Mouse (Mus musculus): ENCODE results near the gene Hspb11. TPM values are rescaled to one million over a fixed set of nuclear protein-coding genes. Genes with fewer than 3 reads are reported as not detected.

The Hspb11 gene
- total RNA-seq (2021), result 10 to 100 TPM in 1 of 2 experiments, 1 to 10 TPM in 1; 8.1 to 10.8 TPM
- long read RNA-seq, experiment 1, partial matches to known transcripts, result 0 of 9 reads
- long read RNA-seq, experiment 1, other reads (novel, unspliced or antisense), result 2 of 9 reads
- long read RNA-seq, experiment 2, partial matches to known transcripts, result 0 of 9 reads
- long read RNA-seq, experiment 2, other reads (novel, unspliced or antisense), result 2 of 9 reads

DNA sequence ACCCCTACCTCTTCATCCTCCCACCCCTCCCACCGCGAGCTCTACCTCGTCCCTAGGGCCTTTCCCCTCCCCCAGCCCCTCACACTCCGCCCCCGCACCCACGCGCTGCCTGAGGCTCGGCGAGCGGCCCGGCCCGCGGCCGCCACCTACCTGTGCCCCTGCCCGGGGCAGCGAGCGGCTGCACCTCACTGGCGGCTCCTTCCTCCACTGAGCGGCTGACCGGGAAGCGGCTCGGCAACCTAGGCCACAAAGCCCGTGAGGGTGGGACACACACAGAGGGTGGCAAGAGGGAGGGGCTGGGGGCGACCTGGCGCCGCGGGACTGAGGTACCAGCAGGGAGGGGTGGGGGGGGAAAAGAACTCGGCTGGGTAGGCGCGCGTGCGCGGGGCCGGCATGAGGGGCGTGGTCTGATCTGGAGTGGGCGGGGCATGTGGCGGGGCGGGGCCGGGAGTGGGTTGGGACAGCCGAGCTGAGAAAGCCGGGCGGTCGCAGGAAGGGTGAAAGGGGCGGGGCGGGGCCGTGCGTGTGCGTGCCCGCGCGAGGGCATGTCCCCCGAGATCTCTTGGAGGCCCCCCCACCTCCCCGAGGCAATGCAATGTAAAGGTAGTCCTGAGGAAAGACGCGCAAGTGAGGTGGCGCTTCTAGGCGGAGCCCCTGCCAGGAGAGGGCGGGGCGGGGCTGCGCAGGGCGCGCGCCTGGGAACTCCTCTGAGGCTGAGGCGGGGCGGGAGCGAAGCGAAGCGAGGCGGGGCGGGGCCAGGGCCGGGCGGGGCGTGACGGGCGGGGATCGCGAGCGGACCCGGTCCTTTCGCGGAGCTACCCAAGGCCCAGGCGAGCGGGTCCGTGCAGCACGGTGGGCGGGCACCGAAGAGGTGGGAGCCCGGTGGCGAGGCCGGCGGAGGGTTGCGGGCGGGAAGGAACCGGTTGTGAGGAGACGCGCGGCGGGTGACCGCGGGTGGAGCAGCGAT is at the start of gene Hspb11, which contains the start of gene Lrrc42:
Hspb11 (plus strand) TSS at position 469 of the 967 bp plus-strand sequence.
Lrrc42 (minus strand) TSS at position 408 of the 967 bp plus-strand sequence.
- intact Hi-C loops (cut with DNase I), result loop anchor here (1.0 to 5.0 kb wide), 4 partner anchors 61 to 399 kb away; partner anchors contain the start of genes Ndc1, Tmem59 and Yipf1
- H3K4me3 ChIP-seq, result peak within 1 kb of the TSS; percentile 78
- DNase-seq, result peak; percentile 96
- peak within 1 kb of the TSS; percentile 91 for H3K27ac ChIP-seq
- TF ChIP-seq CTCF (IDR thresholded peaks at IDR 0.05), result peak; percentile 50

DNA sequence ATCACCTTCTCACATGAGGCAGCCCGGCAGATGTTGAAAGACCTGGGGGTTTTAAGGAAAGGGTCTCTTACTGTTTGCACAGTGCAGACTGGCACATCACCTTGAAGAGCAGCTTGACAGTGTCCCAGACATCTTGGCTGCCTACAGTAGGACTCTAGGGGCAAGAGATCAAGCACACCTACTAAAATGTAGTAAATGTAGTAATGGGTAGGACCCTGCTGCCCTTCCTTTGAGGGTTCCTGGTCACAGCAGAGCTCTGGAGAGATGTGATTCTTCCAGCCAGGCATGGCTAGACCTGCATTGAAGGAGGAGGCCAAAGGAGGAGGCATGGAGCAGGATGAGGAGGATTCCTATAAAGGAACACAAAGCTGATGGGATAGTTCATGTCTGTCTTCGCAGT is 46.4 kb upstream of the Hspb11 start:
- intact Hi-C loops (cut with DNase I), result no loop called here
- Histone ChIP-seq H3K4me3 (no peak overlapping the region), H3K27ac (no peak overlapping the region)
- no peak for TF ChIP-seq CTCF (IDR thresholded peaks at IDR 0.05)
- no peak for DNase-seq

DNA sequence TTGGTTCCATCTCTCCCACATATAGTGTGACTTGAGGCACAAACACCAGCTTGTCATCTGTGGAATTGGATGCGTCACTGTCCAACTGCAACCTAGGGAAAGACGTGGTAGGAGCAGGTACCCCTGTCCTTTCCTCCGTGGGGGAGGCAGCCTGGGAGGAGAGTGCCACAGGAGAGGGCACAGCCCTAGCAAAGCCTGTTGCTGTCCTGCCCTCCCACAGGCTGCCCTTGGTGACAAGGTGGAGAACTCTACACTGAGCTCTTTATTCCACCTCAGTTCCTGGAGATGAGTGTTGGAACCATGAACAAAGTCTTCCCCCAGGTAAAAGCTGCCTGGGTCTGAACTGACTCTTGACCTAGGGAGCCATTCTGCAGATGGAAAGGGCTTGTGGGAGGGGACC is 44.5 kb upstream of the Hspb11 start, which contains the start of gene Ldlrad1:
Ldlrad1 (plus strand) TSS at position 301 of the 400 bp plus-strand sequence.
- DNase-seq, result no peak
- no peak for TF ChIP-seq CTCF (IDR thresholded peaks at IDR 0.05)
- no peak within 1 kb of the TSS for H3K4me3 ChIP-seq
- H3K27ac ChIP-seq, result no peak within 1 kb of the TSS
- intact Hi-C loops (cut with DNase I), result no loop called here

GRCm38 (mm10) chr4:107210483-107211097 is 42.8 kb upstream of the Hspb11 start:
- TF ChIP-seq CTCF (IDR thresholded peaks at IDR 0.05), result no peak
- no peak for DNase-seq
- no peak overlapping the region for H3K27ac ChIP-seq
- H3K4me3 ChIP-seq, result no peak overlapping the region
- intact Hi-C loops (cut with DNase I), result no loop called here

DNA sequence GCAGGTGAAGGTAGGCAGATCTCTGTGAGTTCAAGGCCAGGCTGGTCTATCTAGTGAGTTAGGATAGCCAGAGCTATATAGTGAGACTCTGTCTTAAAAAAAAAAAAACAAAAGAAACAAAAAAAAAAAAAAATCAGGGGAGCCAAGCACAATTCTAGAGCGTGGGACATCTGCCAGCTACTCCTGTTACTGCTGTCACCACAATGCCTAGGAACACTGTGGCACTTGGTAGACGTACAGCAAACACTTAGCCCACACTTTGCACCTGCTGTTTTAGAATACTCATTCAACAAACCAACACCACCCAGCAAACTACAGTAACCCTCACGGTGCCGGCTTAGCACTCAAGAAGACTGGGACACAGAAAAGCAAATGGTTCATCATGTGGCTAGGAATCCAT is 41.9 kb upstream of the Hspb11 start:
- Histone ChIP-seq H3K4me3 (no peak overlapping the region), H3K27ac (no peak overlapping the region)
- DNase-seq, result no peak
- no peak for TF ChIP-seq CTCF (IDR thresholded peaks at IDR 0.05)
- intact Hi-C loops (cut with DNase I), result no loop called here

GRCm38 (mm10) chr4:107211936-107212335 is 41.5 kb upstream of the Hspb11 start:
- TF ChIP-seq CTCF (IDR thresholded peaks at IDR 0.05), result no peak
- no peak overlapping the region for H3K27ac ChIP-seq
- no peak overlapping the region for H3K4me3 ChIP-seq
- DNase-seq, result no peak
- intact Hi-C loops (cut with DNase I), result no loop called here

DNA sequence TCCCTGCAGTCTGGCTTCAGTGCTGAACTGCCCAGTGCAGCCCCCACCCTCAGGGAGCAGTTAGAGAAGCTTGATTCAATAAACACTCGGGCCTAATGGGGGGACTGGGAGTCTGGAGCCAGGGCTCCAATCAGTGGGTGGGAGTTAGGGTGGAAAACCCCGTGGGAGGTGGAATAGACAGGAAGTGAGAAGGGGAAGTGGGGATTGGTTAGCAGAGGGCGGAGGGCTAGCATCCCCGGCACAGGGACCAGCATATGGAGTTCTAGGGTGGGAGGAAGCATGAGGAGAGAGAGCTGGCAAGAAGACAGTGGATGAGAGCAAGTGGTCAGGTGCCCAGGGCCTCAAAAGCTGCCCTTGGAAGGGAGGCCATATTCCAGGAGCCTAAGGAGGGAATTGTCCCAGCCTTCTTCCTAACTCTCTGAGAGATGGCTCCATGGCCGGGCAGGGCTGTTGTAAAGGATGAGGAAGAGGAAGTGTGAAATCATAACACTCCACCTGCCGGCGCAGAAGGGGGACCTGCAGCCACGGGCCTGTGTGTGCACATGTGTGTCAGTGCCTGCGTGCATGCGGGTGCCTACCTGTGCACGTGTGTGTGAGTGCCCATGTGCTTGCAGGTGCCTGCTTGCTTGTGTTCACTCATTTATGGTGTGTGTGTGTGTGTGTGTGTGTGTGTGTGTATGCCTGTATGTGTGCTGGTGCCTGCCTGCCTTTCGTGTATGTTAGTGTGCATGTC is 39.9 kb upstream of the Hspb11 start:
- H3K27ac ChIP-seq, result no peak overlapping the region
- intact Hi-C loops (cut with DNase I), result no loop called here
- no peak for TF ChIP-seq CTCF (IDR thresholded peaks at IDR 0.05)
- H3K4me3 ChIP-seq, result no peak overlapping the region
- DNase-seq, result no peak

DNA sequence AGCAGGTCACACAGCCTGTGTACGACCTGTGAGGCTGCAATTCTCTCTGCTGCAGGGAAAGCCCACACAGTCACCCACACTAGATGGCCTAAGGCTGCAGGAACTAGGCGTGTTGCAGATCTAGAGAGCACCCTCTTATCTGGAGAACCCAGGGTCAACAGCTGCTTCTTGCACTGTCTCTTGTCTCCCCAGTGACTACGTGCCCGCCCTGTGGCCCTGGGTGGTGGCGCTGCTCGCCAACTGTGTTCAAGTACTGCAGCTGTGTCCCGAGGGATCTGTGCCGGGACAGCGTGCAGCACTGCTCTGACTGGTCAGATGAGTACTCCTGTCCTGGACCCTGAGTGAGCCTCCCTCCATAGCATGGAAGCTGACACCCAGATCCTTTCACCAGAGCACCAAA is 35.8 kb upstream of the Hspb11 start:
- no peak for DNase-seq
- TF ChIP-seq CTCF (IDR thresholded peaks at IDR 0.05), result no peak
- H3K4me3 ChIP-seq, result no peak overlapping the region
- intact Hi-C loops (cut with DNase I), result no loop called here
- H3K27ac ChIP-seq, result no peak overlapping the region

DNA sequence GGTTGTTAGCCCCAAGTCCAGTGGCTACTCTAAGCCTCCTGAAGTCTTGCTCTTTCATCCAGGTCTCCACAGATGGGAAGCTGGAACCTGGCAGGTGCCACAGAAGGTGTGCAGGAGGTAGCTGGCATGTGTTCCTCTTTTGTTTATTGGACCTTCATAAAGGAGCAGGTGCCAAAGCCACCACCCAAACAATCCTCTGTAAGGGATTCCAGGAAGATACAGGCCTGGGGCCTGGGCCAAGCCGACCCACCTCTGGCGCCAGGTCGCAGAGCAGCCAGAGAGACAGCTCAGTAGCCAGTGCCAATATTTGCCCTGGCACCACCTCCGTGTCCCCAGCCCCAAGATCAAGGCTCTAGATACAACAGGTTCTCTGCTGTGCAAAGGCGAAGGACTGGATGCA is 31.9 kb upstream of the Hspb11 start:
- no peak for DNase-seq

GRCm38 (mm10) chr4:107223225-107224204 is 29.9 kb upstream of the Hspb11 start:
- H3K27ac ChIP-seq, result no peak overlapping the region
- intact Hi-C loops (cut with DNase I), result no loop called here
- H3K4me3 ChIP-seq, result no peak overlapping the region
- TF ChIP-seq CTCF (IDR thresholded peaks at IDR 0.05), result no peak
- peak; percentile 73 for DNase-seq

More for the DNA sequence above, 31.9 kb upstream of the Hspb11 start:
- Histone ChIP-seq H3K27ac (no peak overlapping the region), H3K4me3 (no peak overlapping the region)
- no peak for TF ChIP-seq CTCF (IDR thresholded peaks at IDR 0.05)
- intact Hi-C loops (cut with DNase I), result no loop called here

DNA sequence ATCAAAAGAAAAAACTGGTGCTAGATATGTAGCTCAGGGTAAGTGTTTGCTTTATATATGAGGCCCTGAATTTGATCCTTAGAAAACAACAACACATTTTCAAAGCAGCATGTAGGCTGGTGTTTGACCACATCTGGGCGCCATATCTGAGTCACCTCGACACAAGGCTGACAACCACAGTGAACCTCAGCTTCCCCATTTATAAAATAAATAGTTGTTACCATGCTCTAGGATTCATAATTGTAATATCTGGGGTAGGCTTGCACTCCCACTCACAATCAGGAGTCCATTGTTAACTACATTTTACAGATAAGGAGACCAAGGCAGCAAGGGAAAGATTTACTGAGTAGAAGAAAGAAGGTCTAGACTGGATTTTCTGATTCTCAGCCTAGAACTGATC is 27.1 kb upstream of the Hspb11 start:
- H3K4me3 ChIP-seq, result no peak overlapping the region
- intact Hi-C loops (cut with DNase I), result no loop called here
- no peak for TF ChIP-seq CTCF (IDR thresholded peaks at IDR 0.05)

More for the DNA sequence above, 27.1 kb upstream of the Hspb11 start:
- no peak overlapping the region for H3K27ac ChIP-seq
- no peak for DNase-seq

Measured in gastrocnemius, adult 2 months (tissue).